Mouse (Mus musculus): ENCODE measurements around the gene Wiz.

Gene Wiz

GRCm38 (mm10) chr17:32389101-32389659 lies at the start of gene Wiz:
Wiz (minus strand) TSS chr17:32389439.
- CTCF ChIA-PET, result interaction anchor here in 2 of 4 experiments (0.6 to 1.0 kb wide), 7 partner anchors 12 to 246 kb away, joined by 3 to 5 read pairs (median 3); partner anchors contain the start of gene Akap8l (in 1 of the 2)

DNA sequence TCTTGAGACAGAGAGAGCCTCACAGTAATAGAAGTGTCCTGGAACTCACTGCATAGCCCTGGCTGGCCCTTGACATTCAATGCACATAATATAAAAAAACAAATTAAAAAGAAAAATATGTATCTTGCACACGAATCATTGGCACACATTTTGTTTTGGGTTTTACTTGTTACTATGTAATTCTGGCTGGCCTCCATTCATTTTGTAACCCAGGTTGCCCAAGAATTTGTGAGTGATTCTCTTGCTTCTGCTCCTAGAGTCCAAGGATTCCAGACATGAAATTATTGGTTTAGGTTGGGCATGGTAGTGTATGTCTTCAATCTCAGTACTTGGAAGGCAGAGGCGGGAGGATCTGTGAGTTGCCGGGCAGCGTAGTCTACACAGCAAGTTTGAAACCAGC lies 47.9 kb upstream of the Wiz start:
- CTCF ChIA-PET, result no interaction called here
- POLR2A ChIA-PET, result no interaction called here

More at GRCm38 (mm10) chr17:32389101-32389659, at the start of gene Wiz:
- POLR2A ChIA-PET, result interaction anchor here in 3 of 4 experiments (0.6 to 2.1 kb wide), 15 partner anchors 12 to 1344 kb away, joined by 3 to 10 read pairs (median 4); partner anchors contain the start of genes Akap8l (in 2 of the 3) and Cyp4f17 (in 1 of the 3)

GRCm38 (mm10) chr17:32435151-32435550 lies 45.9 kb upstream of the Wiz start:
- ChIA-PET POLR2A (no interaction called here), CTCF (interaction anchor here in 2 of 4 experiments (1.0 to 1.1 kb wide), 2 partner anchors 10 to 48 kb away, joined by 4 read pairs; no protein-coding TSS in a partner anchor)

DNA sequence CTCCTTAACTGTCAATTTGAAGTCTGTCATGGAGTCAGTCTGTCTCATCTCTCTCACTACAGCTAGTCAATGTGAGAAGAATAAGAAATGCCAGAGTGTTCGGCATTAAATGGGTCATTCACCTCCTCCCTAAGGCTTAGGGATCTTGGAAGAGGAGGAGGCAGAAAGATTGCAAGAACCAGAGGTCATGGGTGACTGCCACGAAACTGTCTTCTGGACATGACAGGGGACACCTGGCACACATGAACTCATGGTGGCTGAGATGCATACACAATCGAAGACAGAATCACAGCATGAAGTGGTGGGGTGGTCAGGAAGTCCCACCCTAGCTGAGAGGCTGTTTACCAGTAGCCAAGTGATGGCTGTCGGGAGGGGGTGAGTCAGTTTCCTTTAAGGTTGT lies 45.1 kb upstream of the Wiz start:
- CTCF ChIA-PET, result no interaction called here
- POLR2A ChIA-PET, result no interaction called here

- ChIA-PET CTCF (interaction anchor here (0.5 to 2.7 kb wide), 21 partner anchors 8 to 680 kb away, joined by 3 to 17 read pairs (median 4); partner anchors contain the start of genes Akap8l (in 2 of the 4) and Wiz (in 1 of the 4)), POLR2A (interaction anchor here in 2 of 4 experiments (0.6 to 1.0 kb wide), 4 partner anchors 14 to 82 kb away, joined by 3 to 4 read pairs (median 3); partner anchors contain the start of gene Akap8l (in 1 of the 2))
Observed at GRCm38 (mm10) chr17:32431972-32432371, 42.7 kb upstream of the Wiz start.

GRCm38 (mm10) chr17:32426610-32427009 lies 37.4 kb upstream of the Wiz start:
- POLR2A ChIA-PET, result interaction anchor here in 1 of 4 experiments (1.7 kb wide), 1 partner anchor 40 kb away, joined by 3 read pairs; no protein-coding TSS in a partner anchor
- CTCF ChIA-PET, result interaction anchor here in 1 of 4 experiments (1.1 kb wide), 1 partner anchor 20 kb away, joined by 3 read pairs; no protein-coding TSS in a partner anchor

DNA sequence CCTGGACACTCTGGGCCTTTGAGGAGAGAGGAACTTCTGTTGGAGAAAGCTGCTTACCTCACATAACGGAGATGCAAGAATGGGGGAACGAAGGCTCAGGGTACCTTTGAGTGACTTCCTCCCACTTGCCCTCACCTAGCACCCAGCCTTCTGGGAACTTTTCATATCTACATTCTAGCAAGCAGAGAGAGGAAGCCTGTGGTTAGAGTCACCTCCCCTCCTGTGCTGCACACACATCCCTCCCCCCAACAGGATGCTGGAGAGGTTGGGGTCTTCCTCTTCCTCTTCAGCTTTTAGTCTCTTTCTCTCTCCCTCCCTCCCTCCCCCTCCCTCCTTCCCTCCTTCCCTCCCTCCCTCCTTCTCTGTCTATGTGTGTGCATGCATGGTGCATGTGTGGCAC lies 34.8 kb upstream of the Wiz start, which contains the start of gene Pglyrp2:
TSS of gene Pglyrp2 (minus strand) at position 134 of the 400 bp plus-strand sequence.
- POLR2A ChIA-PET, result no interaction called here

DNA sequence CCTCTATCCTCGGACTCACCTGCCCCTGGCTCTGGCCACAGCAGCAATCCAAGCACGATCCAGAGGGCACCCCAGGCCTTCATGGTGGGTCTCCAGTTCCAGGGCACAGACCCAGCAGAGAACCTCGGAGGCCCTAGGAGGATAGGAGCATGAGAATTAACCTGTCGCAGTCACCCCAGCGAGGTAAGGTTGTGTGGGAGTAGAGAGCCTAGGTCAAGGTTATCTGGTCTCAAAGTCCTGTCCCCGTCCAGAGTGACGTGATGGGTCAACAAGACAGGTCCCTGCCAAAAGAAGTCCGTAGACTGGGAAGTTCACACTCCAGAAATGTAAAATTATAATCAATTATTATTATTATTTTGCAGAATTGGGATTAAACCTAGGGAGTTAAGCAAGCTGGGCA lies 31.5 kb upstream of the Wiz start:
- CTCF ChIA-PET, result no interaction called here
- POLR2A ChIA-PET, result no interaction called here

More for the DNA sequence above, 34.8 kb upstream of the Wiz start, which contains the start of gene Pglyrp2:
- CTCF ChIA-PET, result interaction anchor here in 2 of 4 experiments (0.7 kb wide), 2 partner anchors 8 to 133 kb away, joined by 3 to 6 read pairs; no protein-coding TSS in a partner anchor

- ChIA-PET CTCF (no interaction called here), POLR2A (no interaction called here)
Observed at GRCm38 (mm10) chr17:32419989-32420388, 30.8 kb upstream of the Wiz start.

DNA sequence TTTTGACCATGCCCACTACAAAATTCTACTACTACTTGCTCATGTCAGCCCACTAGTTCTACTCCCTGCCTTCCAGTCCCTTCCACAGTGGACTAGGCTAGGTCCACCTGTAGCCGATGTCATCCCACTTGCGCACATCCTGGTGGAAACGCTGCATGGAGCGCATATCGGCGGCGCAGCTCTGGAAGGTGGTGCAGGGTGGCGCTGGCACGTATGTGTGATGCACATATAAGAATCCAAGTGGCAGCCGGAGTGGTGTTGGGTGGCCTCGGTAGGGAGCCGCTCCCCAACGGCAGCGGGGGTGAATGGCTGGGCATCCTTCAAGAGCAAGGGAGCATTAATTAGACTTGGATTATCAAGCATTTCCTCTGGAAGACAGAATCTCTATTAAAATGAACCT lies 27.5 kb upstream of the Wiz start:
- POLR2A ChIA-PET, result interaction anchor here in 2 of 4 experiments (1.3 to 2.0 kb wide), 3 partner anchors 20 to 67 kb away, joined by 3 to 7 read pairs (median 4); partner anchors contain the start of gene Akap8l (in 1 of the 2)
- CTCF ChIA-PET, result no interaction called here

DNA sequence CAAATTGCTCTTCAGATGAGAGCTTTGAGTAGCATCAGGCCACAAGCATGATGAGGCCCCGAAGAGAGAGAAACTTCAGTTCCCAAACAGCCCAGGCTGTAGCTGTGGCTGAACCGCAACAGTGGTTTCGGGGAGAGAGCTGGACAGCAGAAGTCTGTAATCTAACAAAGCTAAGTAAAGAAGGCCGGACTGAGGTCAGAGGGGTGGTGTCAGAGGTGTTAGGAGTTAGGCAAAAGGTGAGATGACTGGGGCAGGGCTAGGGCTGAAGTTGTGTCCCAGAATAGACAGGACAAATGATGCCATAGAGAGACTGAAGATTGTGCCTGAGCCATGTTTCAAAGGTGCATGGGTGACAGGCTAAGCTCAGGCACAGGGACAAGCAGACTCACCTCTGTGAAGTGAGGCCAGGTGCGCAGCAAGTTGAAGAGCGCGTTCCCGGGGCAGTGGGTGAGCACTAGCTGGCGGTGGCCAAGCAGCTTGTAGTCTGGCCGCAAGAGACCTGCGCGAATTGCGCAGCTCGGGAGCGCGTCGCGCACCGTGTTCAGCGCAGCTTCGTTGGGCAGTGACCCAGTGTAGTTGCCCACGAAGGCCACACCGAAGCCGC lies 26.3 kb upstream of the Wiz start:
- ChIA-PET POLR2A (interaction anchor here in 3 of 4 experiments (0.6 to 2.0 kb wide), 8 partner anchors 15 to 94 kb away, joined by 3 to 7 read pairs (median 3); partner anchors contain the start of genes Akap8 (in 2 of the 3) and Akap8l (in 2 of the 3)), CTCF (interaction anchor here in 1 of 4 experiments (1.0 to 1.5 kb wide), 4 partner anchors 29 to 290 kb away, joined by 3 read pairs; no protein-coding TSS in a partner anchor)

DNA sequence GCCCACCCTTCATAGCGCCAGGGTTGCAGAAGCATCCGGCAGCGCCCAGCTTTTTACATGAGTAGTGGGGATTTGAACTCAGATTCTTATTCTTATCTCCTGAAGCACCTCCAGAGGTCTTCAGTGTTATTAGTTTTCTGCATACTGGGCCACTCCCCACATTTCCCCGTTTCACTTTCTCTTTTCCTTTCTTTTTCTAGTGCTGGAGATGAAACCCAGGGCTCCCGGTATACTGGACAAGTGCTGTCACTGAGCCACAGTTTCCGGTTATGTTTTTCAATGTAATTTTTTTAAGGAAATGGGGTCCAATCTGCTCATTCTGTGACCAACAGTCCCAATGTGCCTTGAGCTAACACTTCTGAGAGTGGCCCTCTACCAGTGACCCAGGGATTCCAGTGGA lies 22.7 kb upstream of the Wiz start:
- ChIA-PET POLR2A (interaction anchor here in 1 of 4 experiments (1.0 to 1.4 kb wide), 4 partner anchors 9 to 95 kb away, joined by 3 to 4 read pairs (median 3); partner anchors contain the start of genes Akap8l and Cyp4f17), CTCF (interaction anchor here in 1 of 4 experiments (1.0 kb wide), 1 partner anchor 268 kb away, joined by 3 read pairs; no protein-coding TSS in a partner anchor)

DNA sequence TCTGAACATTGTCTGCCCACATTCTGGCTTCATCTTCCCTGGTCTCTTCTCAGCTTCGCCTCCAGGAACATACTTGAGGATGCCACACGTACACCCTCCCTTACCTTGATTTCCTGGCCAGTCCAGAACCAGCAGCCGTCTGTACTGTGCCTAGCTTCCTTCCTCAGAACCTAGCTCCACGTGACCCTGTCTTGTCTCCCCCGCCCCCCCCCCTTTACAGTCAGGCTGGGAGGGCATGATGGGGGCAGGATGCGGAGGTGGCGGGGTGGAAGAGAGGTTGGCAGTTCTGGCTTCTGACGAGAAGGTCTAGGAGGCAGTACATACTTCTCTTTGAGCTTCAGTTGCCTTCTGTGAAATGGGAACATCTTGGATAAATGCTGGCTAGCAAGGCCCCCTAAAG lies 14.2 kb upstream of the Wiz start, which contains the start of gene Rasal3:
TSS of gene Rasal3 (minus strand) at position 167 of the 400 bp plus-strand sequence.
- POLR2A ChIA-PET, result interaction anchor here in 3 of 4 experiments (0.6 to 1.6 kb wide), 4 partner anchors 8 to 54 kb away, joined by 3 to 10 read pairs (median 3); partner anchors contain the start of gene Akap8l (in 1 of the 3)
- CTCF ChIA-PET, result interaction anchor here in 2 of 4 experiments (0.7 to 1.2 kb wide), 2 partner anchors 16 to 273 kb away, joined by 4 read pairs; no protein-coding TSS in a partner anchor

GRCm38 (mm10) chr17:32402779-32403157 lies 13.5 kb upstream of the Wiz start:
- CTCF ChIA-PET, result interaction anchor here in 1 of 4 experiments (1.2 kb wide), 1 partner anchor 16 kb away, joined by 4 read pairs; no protein-coding TSS in a partner anchor

GRCm38 (mm10) chr17:32402011-32402778 lies 13.0 kb upstream of the Wiz start:
- POLR2A ChIA-PET, result interaction anchor here in 2 of 4 experiments (0.7 to 1.6 kb wide), 5 partner anchors 9 to 52 kb away, joined by 3 to 10 read pairs (median 3); partner anchors contain the start of gene Akap8l (in 1 of the 2)
- CTCF ChIA-PET, result no interaction called here

More at GRCm38 (mm10) chr17:32402779-32403157, 13.5 kb upstream of the Wiz start:
- POLR2A ChIA-PET, result interaction anchor here in 3 of 4 experiments (0.6 to 1.6 kb wide), 7 partner anchors 8 to 53 kb away, joined by 3 to 10 read pairs (median 3); partner anchors contain the start of gene Akap8l (in 1 of the 3)

DNA sequence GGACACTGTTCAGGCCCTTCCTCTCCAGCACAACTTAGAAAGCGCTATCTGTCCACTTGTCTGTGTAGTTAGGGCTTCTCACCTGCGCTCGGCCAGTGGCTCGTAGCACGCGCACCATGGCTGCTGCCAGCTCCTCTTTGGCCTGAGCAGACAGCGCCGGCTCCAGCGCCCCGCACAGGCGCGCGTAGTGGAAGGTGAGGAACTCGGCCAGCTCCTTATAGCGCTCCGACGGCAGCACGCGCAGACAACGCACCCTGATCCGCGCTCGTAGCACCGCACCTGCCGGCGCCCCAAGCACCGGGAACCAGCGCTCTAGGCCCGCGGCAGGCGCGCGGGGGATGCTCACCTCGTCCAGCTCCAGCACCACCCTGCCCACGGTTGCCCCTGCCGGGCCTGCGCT lies 7.0 kb upstream of the Wiz start:
- CTCF ChIA-PET, result interaction anchor here (0.6 to 2.2 kb wide), 9 partner anchors 9 to 133 kb away, joined by 3 to 13 read pairs (median 4); no protein-coding TSS in a partner anchor
- POLR2A ChIA-PET, result interaction anchor here in 3 of 4 experiments (0.5 to 2.3 kb wide), 14 partner anchors 9 to 1458 kb away, joined by 3 to 7 read pairs (median 3); partner anchors contain the start of gene Akap8l (in 1 of the 3)

GRCm38 (mm10) chr17:32393944-32394343 lies 4.7 kb upstream of the Wiz start:
- ChIA-PET POLR2A (interaction anchor here in 1 of 4 experiments (1.1 kb wide), 1 partner anchor 10 kb away, joined by 3 read pairs; the partner anchor contains the start of gene Rasal3), CTCF (no interaction called here)

Data from embryonic stem cell, embryonic (primary cell).